Mouse (Mus musculus) G1E (cell line): Measurements from ENCODE around the gene Pip5k1b. TPM values are rescaled to one million over a fixed set of nuclear protein-coding genes. Genes with fewer than 3 reads are reported as not detected.

Source experiments
- ATAC-seq: 2 replicates; pipeline ENCODE4 v1.8.0; 2016; ENCODE audit warnings: mild to moderate bottlenecking; ENCODE audit not compliant: insufficient number of reproducible peaks, poor library complexity, low FRiP score, severe bottlenecking; ENCODE audit errors: extremely low read depth
- DNase-seq: peaks from one replicate; pipeline ENCODE4 v3.0.0; 2012; ENCODE audit warnings: low spot score
- H3K27me3 ChIP-seq: 2 replicates; pipeline ENCODE4 v1.6.1; 2012; ENCODE audit warnings: mild to moderate bottlenecking, low read length, inconsistent platforms; ENCODE audit not compliant: insufficient read depth
- H3K36me3 ChIP-seq: replicated peaks from 2 replicates; pipeline ENCODE3; 2012; ENCODE audit warnings: mild to moderate bottlenecking, inconsistent platforms
- H3K4me1 ChIP-seq: 2 replicates; pipeline ENCODE4 v1.6.1; 2012; ENCODE audit warnings: low read depth, low read length, inconsistent platforms, mixed read lengths; ENCODE audit not compliant: insufficient read depth
- H3K4me3 ChIP-seq: 2 replicates; pipeline ENCODE4 v1.5.1; 2012; ENCODE audit warnings: low read depth, mild to moderate bottlenecking, inconsistent platforms, low read length, moderate library complexity, mixed read lengths
- H3K9me3 ChIP-seq: replicated peaks from 2 replicates; pipeline ENCODE4 v1.6.1; 2012; ENCODE audit warnings: inconsistent platforms
- CTCF ChIP-seq: IDR thresholded peaks from 2 replicates; pipeline ENCODE4 v1.5.1; 2012; ENCODE audit warnings: low read depth, low read length, inconsistent platforms, mixed read lengths
- GATA1 ChIP-seq: IDR thresholded peaks from 2 replicates; pipeline ENCODE4 v1.6.1; 2012; ENCODE audit warnings: borderline replicate concordance, low read length, inconsistent platforms, mixed read lengths
- GATA2 ChIP-seq: IDR thresholded peaks from 2 replicates; pipeline ENCODE4 v1.6.1; 2012; ENCODE audit warnings: low read depth, low read length, inconsistent platforms, borderline replicate concordance
- POLR2AphosphoS5 ChIP-seq: IDR thresholded peaks from 2 replicates; pipeline ENCODE4 v1.6.1; 2012; ENCODE audit warnings: low read depth, low read length, inconsistent platforms; ENCODE audit not compliant: insufficient replicate concordance
- TAL1 ChIP-seq: conservative IDR thresholded peaks from 2 replicates; pipeline ENCODE4 v1.6.1; 2012; ENCODE audit warnings: low read depth, low read length, inconsistent platforms, mixed read lengths
- polyA plus RNA-seq: library from polyadenylated mRNA; stranded (reverse); fragments of >175 nt; gene quantifications from 2 replicates; pipeline ENCODE4 v1.2.3, GENCODE M21; 2012
- total RNA-seq, 2 experiments: library from RNA; stranded (forward) in 1 of 2; stranded (reverse) in 1 of 2; fragments of 200-1000 nt in 1 of 2; fragments of >200 nt in 1 of 2; fragmentation: Nextera tagmentation in 1 of 2; gene quantifications; 2 replicates each; pipeline ENCODE4 v1.2.3; 2014 to 2017

Pip5k1b gene
- total and polyA plus RNA-seq, 3 experiments, result 12.7 to 66.4 (median 23.6) TPM

DNA sequence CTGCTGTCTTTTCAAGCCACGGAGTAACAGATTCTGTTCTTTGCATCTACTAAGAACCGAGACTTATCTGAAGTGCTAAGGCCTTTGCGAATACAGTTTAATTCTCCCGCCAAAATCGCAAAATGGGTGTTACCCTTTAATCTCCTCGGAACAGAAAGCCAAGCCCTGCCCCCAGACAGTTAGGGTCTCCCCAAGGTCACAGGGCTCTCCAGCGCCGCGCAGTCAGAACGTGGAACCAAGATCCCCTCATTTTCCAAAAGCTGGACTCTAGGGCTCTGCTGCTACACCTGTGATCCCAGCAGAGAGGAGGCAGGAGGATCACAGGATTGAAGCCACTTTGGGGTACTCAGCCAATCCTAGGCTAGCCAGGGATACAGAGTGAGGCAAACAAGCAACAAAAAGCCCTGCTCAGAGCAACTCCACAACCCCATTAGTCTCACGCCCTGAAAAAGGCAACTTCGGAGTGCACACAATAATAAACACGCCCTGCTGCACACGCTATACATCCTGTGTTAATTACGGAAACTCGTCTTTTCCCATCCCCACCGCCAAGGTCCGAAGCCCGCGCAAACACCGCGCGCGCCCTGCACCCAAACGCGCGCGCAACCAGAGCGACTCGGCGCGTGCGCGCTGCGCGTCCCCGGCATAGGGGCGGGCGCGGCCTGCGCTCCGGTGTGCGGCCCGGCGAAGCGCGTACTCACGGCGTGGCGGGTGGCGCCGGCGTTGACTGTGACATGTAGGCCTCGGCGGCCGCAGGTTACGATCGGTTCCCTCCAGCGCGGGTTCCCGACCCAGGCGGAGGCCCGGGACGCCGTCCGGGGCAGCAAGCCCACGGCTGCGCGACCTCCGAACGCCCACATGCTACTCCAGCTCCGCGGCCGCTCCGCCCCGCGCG lies 275.7 kb downstream of the Pip5k1b start:
- H3K4me3 ChIP-seq, result peak overlapping the region; percentile 82
- H3K27me3 ChIP-seq, result no peaks in the 10 kb centered on the region
- DNase-seq (peak; percentile 83), ATAC-seq (peak; percentile 46)
- H3K4me1 ChIP-seq, result peaks cover 62% of the 10 kb centered on the region
- TF ChIP-seq GATA1, result no peak
- TF ChIP-seq CTCF, result no peak
- TF ChIP-seq GATA2, result no peak
- no peak for TF ChIP-seq POLR2AphosphoS5
- TF ChIP-seq TAL1, result peak; percentile 41
- H3K36me3 ChIP-seq, result peaks cover 39% of the 10 kb centered on the region
- H3K9me3 ChIP-seq, result 0 out of 2 replicates have a peak, but pooled peaks cover 2% of the 10 kb centered on the region

- TF ChIP-seq POLR2AphosphoS5, result no peak
- no peak for TF ChIP-seq TAL1
- no peak for TF ChIP-seq CTCF
- no peak for TF ChIP-seq GATA2
- TF ChIP-seq GATA1, result no peak
- no peak for ATAC-seq
- DNase-seq, result no peak
- Histone ChIP-seq H3K9me3 (0 out of 2 replicates have a peak, but pooled peaks cover 2% of the 10 kb centered on the region), H3K4me3 (peak overlapping the region; percentile 82), H3K27me3 (no peaks in the 10 kb centered on the region), H3K36me3 (peaks cover 47% of the 10 kb centered on the region), H3K4me1 (peaks cover 67% of the 10 kb centered on the region)
These were observed 276.8 kb downstream of the Pip5k1b start for GRCm38 (mm10) chr19:24278859-24279258.

DNA sequence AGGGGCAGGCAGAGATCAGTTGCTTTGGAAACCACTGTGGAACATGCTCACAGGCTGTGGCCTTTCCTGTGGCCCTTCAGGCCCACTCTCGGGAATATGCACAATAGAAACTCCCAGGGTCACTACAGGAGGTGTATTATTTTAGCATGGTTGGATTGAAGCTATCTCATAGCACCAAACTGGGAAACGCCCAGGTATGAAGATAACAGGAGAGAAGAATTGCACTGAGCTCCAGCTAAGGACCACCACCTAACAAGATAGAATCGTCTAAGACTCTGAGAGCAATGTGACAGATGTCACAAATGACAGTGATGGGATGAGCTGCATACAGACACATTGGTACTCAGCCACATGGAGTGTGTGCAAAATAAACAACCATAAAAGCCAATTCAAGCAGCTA lies 281.4 kb downstream of the Pip5k1b start:
- no peak overlapping the region; the same call in 1 of the 2 replicates for H3K4me3 ChIP-seq

DNA sequence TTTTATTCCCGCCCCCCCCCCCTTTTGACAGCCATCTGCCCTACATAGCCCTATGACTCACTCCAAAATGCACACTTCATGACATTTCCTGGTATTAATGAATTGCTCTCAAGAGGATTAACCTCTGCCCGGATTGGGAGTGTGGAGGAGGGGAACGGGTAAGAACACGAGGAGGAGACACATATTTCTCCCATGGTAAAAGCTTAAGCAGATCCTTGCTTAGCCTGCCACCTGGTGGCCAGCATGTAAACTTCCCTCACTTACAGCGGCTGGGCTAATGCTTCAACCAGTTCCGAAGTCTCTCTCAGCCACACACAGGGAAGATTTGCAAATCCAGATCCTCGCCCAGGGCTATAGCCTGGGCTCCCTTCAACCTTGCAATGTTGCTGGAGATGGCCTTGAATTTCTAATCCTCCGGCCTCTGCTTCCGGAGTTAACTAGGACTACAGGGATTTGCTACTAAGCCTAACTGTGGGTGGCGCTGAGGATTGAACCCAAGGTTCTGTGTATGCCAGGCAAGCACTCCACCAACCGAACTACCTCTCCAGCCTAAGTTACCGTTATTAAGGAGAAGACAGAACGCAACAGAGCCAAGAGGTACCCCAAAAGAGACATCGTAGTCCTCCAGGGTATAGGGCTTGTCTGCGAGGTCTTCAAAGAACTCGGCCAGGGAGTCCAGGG lies 283.8 kb downstream of the Pip5k1b start:
- Histone ChIP-seq H3K9me3 (no peaks in the 10 kb centered on the region), H3K4me1 (peaks cover 49% of the 10 kb centered on the region), H3K27me3 (no peaks in the 10 kb centered on the region), H3K36me3 (peaks cover 92% of the 10 kb centered on the region), H3K4me3 (no peak overlapping the region)
- DNase-seq, result peak; percentile 76
- TF ChIP-seq GATA2 (no peak), CTCF (peak; percentile 73), POLR2AphosphoS5 (no peak), GATA1 (no peak)
- ATAC-seq, result peak; percentile 66; the same call in 1 of the 2 replicates

More for the DNA sequence above, 281.4 kb downstream of the Pip5k1b start:
- ATAC-seq (peak; percentile 26; the same call in 1 of the 2 replicates), DNase-seq (no peak)
- Histone ChIP-seq H3K9me3 (0 out of 2 replicates have a peak, but pooled peaks cover 2% of the 10 kb centered on the region), H3K27me3 (no peaks in the 10 kb centered on the region), H3K4me1 (peaks cover 66% of the 10 kb centered on the region), H3K36me3 (peaks cover 88% of the 10 kb centered on the region)
- no peak for TF ChIP-seq TAL1
- no peak for TF ChIP-seq CTCF
- TF ChIP-seq POLR2AphosphoS5, result no peak
- no peak for TF ChIP-seq GATA1
- no peak for TF ChIP-seq GATA2

- TF ChIP-seq POLR2AphosphoS5 (no peak), TAL1 (no peak), CTCF (no peak), GATA1 (no peak), GATA2 (no peak)
- Histone ChIP-seq H3K4me1 (peaks cover 44% of the 10 kb centered on the region), H3K4me3 (no peak overlapping the region), H3K36me3 (peaks cover 92% of the 10 kb centered on the region), H3K27me3 (no peaks in the 10 kb centered on the region), H3K9me3 (no peaks in the 10 kb centered on the region)
- DNase-seq (no peak), ATAC-seq (no peak)
These were observed 284.3 kb downstream of the Pip5k1b start for GRCm38 (mm10) chr19:24271326-24271725.

- H3K4me3 ChIP-seq, result no peak overlapping the region
- DNase-seq (no peak), ATAC-seq (no peak)
- peaks cover 95% of the 10 kb centered on the region for H3K36me3 ChIP-seq
- H3K27me3 ChIP-seq, result no peaks in the 10 kb centered on the region
- peaks cover 24% of the 10 kb centered on the region for H3K4me1 ChIP-seq
- no peaks in the 10 kb centered on the region for H3K9me3 ChIP-seq
- TF ChIP-seq GATA2 (no peak), CTCF (no peak), POLR2AphosphoS5 (no peak), TAL1 (no peak), GATA1 (no peak)
These were observed 287.1 kb downstream of the Pip5k1b start for GRCm38 (mm10) chr19:24268531-24268930.
